28 mouse cellular contexts compared by ENCODE assay signal in genomic region chr16:95208243-95208642, GRCm38 (mm10). TPM values are rescaled to one million over a fixed set of nuclear protein-coding genes. Genes with fewer than 3 reads are reported as not detected.
DNase-seq lines count a peak whose midpoint lies in the region; ATAC-seq lines count a peak whose summit lies in the region.
"Had no signal": no experiment of that assay in that cellular context is flagged by ENCODE, and none has a peak within 500 bp of the region (broad histone marks: within the 10 kb centered on the region; RNA-seq: fewer than 3 reads in every experiment).

No protein-coding gene starts in this region.

- WGBS in intestine, embryonic 16.5 days, result 66% methylated on average over 7 of the region's 7 CpGs
- 57% methylated on average over 7 of the region's 7 CpGs for WGBS in stomach, embryonic 15.5 days
- WGBS in midbrain, embryonic 14.5 days, result 89% methylated on average over 7 of the region's 7 CpGs

- no peaks in the 10 kb centered on the region for H3K9me3 ChIP-seq in intestine, embryonic 16.5 days (ENCODE audit: control insufficient read depth, low read length)
- H3K9me3 ChIP-seq in stomach, embryonic 15.5 days, result no peaks in the 10 kb centered on the region
- no peaks in the 10 kb centered on the region for H3K9me3 ChIP-seq in midbrain, embryonic 14.5 days (ENCODE audit: control insufficient read depth, low read length)
- H3K9me3 ChIP-seq: embryonic facial prominence, embryonic 10.5 days; embryonic facial prominence, embryonic 13.5 days; forebrain, embryonic 12.5 days; forebrain, embryonic 15.5 days; heart, embryonic 12.5 days; heart, embryonic 15.5 days; hindbrain, embryonic 10.5 days; hindbrain, embryonic 13.5 days had no signal

- no peaks in the 10 kb centered on the region for H3K27me3 ChIP-seq in intestine, embryonic 16.5 days (replicated peaks; ENCODE audit: control insufficient read depth, insufficient read depth, low read length)
- H3K27me3 ChIP-seq in stomach, embryonic 15.5 days (replicated peaks), result no peaks in the 10 kb centered on the region
- H3K27me3 ChIP-seq in midbrain, embryonic 14.5 days (ENCODE audit: control insufficient read depth, insufficient read depth, low read length), result no peaks in the 10 kb centered on the region
- H3K27me3 ChIP-seq: embryonic facial prominence, embryonic 13.5 days; forebrain, embryonic 12.5 days; forebrain, embryonic 15.5 days; heart, embryonic 12.5 days; heart, embryonic 15.5 days; hindbrain, embryonic 13.5 days had no signal

- no peaks in the 10 kb centered on the region for H3K4me1 ChIP-seq in intestine, embryonic 16.5 days (ENCODE audit: control insufficient read depth, insufficient read depth, low read length)
- H3K4me1 ChIP-seq in stomach, embryonic 15.5 days, result no peaks in the 10 kb centered on the region
- no peaks in the 10 kb centered on the region for H3K4me1 ChIP-seq in midbrain, embryonic 14.5 days (ENCODE audit: control insufficient read depth, insufficient read depth, low read length)
- H3K4me1 ChIP-seq: embryonic facial prominence, embryonic 13.5 days; forebrain, embryonic 12.5 days; forebrain, embryonic 15.5 days; heart, embryonic 12.5 days; heart, embryonic 15.5 days; hindbrain, embryonic 10.5 days; hindbrain, embryonic 13.5 days had no signal

- ATAC-seq in common myeloid progenitor, adult 5-6 weeks (replicated peaks; ENCODE audit: low read depth, poor library complexity, severe bottlenecking), result peak; percentile 21
- peak; percentile 91 for ATAC-seq in intestine, embryonic 16.5 days
- peak; percentile 89 for ATAC-seq in stomach, embryonic 15.5 days (ENCODE audit: insufficient read depth, low FRiP score, low read depth)
- no peak for ATAC-seq in midbrain, embryonic 14.5 days (ENCODE audit: low FRiP score, low TSS enrichment)
- ATAC-seq: CD4-positive, CD25-positive, alpha-beta regulatory T cell, adult 4 months; forebrain, embryonic 15.5 days; hindbrain, embryonic 16.5 days had no signal

- no peaks in the 10 kb centered on the region for H3K36me3 ChIP-seq in intestine, embryonic 16.5 days (ENCODE audit: control insufficient read depth, insufficient read depth, low read length)
- H3K36me3 ChIP-seq in stomach, embryonic 15.5 days, result no peaks in the 10 kb centered on the region
- H3K36me3 ChIP-seq in midbrain, embryonic 14.5 days (ENCODE audit: control insufficient read depth, insufficient read depth, low read length), result no peaks in the 10 kb centered on the region
- H3K36me3 ChIP-seq: embryonic facial prominence, embryonic 10.5 days; embryonic facial prominence, embryonic 13.5 days; forebrain, embryonic 12.5 days; forebrain, embryonic 15.5 days; heart, embryonic 12.5 days; heart, embryonic 15.5 days; hindbrain, embryonic 10.5 days; hindbrain, embryonic 13.5 days had no signal

- no peak overlapping the region for H3K27ac ChIP-seq in intestine, embryonic 16.5 days (ENCODE audit: low read length)
- H3K27ac ChIP-seq in stomach, embryonic 15.5 days, result no peak overlapping the region
- H3K27ac ChIP-seq in midbrain, embryonic 14.5 days (replicated peaks; ENCODE audit: low read depth, low read length), result no peak overlapping the region
- H3K27ac ChIP-seq: embryonic facial prominence, embryonic 10.5 days; embryonic facial prominence, embryonic 13.5 days; forebrain, embryonic 12.5 days; forebrain, embryonic 15.5 days; heart, embryonic 15.5 days; hindbrain, embryonic 10.5 days; hindbrain, embryonic 13.5 days had no signal

- no peak overlapping the region for H3K4me3 ChIP-seq in intestine, embryonic 16.5 days (ENCODE audit: low read length)
- no peak overlapping the region for H3K4me3 ChIP-seq in stomach, embryonic 15.5 days (replicated peaks)
- H3K4me3 ChIP-seq in midbrain, embryonic 14.5 days (replicated peaks; ENCODE audit: low read depth, low read length), result no peak overlapping the region
- H3K4me3 ChIP-seq: embryonic facial prominence, embryonic 10.5 days; embryonic facial prominence, embryonic 13.5 days; erythroblast, embryonic 14.5 days; forebrain, embryonic 12.5 days; forebrain, embryonic 15.5 days; heart, embryonic 12.5 days; heart, embryonic 15.5 days; hindbrain, embryonic 10.5 days; hindbrain, embryonic 13.5 days had no signal

- no peak overlapping the region for H3K4me2 ChIP-seq in intestine, embryonic 16.5 days (ENCODE audit: low read depth, low read length)
- no peak overlapping the region for H3K4me2 ChIP-seq in stomach, embryonic 15.5 days
- H3K4me2 ChIP-seq in midbrain, embryonic 14.5 days (ENCODE audit: low read length), result no peak overlapping the region
- H3K4me2 ChIP-seq: embryonic facial prominence, embryonic 13.5 days; forebrain, embryonic 12.5 days; forebrain, embryonic 15.5 days; heart, embryonic 12.5 days; heart, embryonic 15.5 days; hindbrain, embryonic 13.5 days had no signal

- no peak for DNase-seq in midbrain, embryonic 14.5 days
- no peak for DNase-seq in urinary bladder, postnatal 10 days (ENCODE audit: low spot score)
- no peak for DNase-seq in layer of hippocampus, postnatal 14 days (ENCODE audit: low spot score in 2 of 2)
- DNase-seq: adrenal gland, adult 2 months; adrenal gland, postnatal 14 days; cerebellum, adult 11 months; embryo, embryonic 11 days; gastrocnemius, postnatal 10 days; gastrocnemius, postnatal 36 days; heart, postnatal 10 days; heart, postnatal 36 days had no signal

- H3K9ac ChIP-seq in intestine, embryonic 16.5 days (ENCODE audit: low read depth, low read length), result no peak overlapping the region
- no peak overlapping the region for H3K9ac ChIP-seq in stomach, embryonic 15.5 days
- H3K9ac ChIP-seq in midbrain, embryonic 14.5 days (replicated peaks; ENCODE audit: low read length), result no peak overlapping the region
- H3K9ac ChIP-seq: embryonic facial prominence, embryonic 13.5 days; forebrain, embryonic 12.5 days; forebrain, embryonic 15.5 days; heart, embryonic 12.5 days; heart, embryonic 15.5 days; hindbrain, embryonic 13.5 days had no signal

RNA-seq across cellular contexts. Expression of gene Kcnj15, which starts 49.1 kb away (rescaled TPM):
- total RNA-seq in common myeloid progenitor, adult 5-6 weeks (2017), result not detected in 2 replicates
- polyA plus RNA-seq in intestine, embryonic 16.5 days (2015; fragmentation: Nextera tagmentation; extraction: Ambion mirVana), result 0.26 and 0.27 TPM in 2 replicates
- 3.3 TPM in 2 replicates for polyA plus RNA-seq in stomach, embryonic 15.5 days (2015; fragmentation: Nextera tagmentation; extraction: Ambion mirVana)
- polyA plus RNA-seq in midbrain, embryonic 14.5 days (2014; fragmentation: Nextera tagmentation; extraction: Ambion mirVana), result 0.09 TPM in 1 of 2 replicates, not detected in the other
- under 1 TPM; 0.07 to 0.12 TPM for total RNA-seq in layer of hippocampus, postnatal 14 days (2021)
- total RNA-seq: granulocyte monocyte progenitor cell, adult 5-6 weeks; MEL had no signal
- polyA plus RNA-seq: cerebellum, adult 2 months had no signal
